Mouse (Mus musculus): ENCODE results near the gene Exosc2. TPM values are rescaled to one million over a fixed set of nuclear protein-coding genes. Genes with fewer than 3 reads are reported as not detected.

Gene Exosc2
- polyA plus RNA-seq, 1 experiment from 2014 or later, result 83.8 TPM

DNA sequence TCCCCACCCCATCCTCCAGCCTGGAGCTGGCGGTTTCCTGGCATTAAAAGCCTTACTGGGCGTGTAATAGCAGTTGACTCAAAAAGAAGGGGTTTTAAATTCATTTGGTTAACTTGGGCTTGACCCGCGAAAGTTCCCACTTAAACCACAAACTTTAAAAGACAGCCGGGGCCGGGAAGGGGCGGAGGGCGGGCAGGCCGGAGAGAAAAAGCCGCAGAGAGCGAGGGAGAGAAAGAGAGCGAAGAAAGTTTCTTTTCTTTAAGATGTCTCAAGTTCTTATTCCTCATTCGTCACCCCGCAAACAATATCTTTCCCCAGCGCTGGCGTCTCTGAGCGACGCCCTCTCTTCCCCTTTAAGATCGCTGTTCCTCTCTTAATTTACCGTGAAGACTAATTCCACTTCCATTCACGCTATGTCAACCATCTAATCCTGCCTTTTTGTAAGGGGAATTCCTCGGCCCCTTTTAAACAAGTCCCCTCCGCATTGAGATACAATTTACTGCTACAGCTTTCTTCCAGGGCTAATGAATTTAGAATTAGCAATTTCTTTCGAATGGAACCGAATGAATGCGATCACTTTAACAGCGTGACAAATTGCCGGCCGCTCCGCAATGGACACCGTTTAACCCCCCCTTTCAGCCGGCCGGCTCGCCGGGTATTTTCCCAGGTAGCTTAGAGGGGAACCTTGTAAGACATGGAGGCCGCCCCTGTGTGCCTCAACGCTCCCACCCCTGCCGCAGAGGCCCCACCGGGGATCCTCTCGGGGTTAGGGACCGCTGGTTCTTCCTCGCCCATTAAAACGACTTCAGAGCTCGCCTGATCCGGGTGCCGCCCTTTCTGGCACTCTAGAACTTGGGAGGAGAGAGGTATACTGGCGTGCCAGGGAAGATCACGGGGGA, 29.7 kb upstream of the Exosc2 start:
- Histone ChIP-seq H3K4me1 (peaks cover 45% of the 10 kb centered on the region), H3K36me3 (no peaks in the 10 kb centered on the region), H3K27me3 (peaks cover 100% of the 10 kb centered on the region), H3K4me2 (peak overlapping the region; percentile 42), H3K27ac (no peak overlapping the region), H3K4me3 (peak overlapping the region; percentile 20), H3K9ac (no peak overlapping the region), H3K9me3 (no peaks in the 10 kb centered on the region)
- WGBS, result under 1% methylated on average over 48 of the region's 48 CpGs
- ATAC-seq (ENCODE audit: insufficient number of reproducible peaks, insufficient read depth, low FRiP score, low TSS enrichment, low read depth), result no peak

DNA sequence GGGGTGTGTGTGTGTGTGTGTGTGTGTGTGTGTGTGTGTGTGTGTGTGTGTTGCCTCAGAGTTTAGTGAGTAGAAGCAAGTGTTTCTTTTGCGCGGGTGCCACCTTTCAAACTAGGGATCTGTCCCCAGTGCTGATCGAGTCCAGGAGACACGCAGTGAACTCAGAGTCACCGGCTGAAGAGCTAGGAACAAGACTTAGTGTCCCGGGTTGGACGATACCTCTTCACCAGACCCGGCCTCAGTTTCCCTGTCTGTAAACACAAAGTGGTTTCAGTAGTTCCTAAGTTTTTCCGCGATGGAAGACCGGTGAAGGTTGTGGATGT, 29.0 kb upstream of the Exosc2 start:
- under 1% methylated on average over 11 of the region's 11 CpGs for WGBS

DNA sequence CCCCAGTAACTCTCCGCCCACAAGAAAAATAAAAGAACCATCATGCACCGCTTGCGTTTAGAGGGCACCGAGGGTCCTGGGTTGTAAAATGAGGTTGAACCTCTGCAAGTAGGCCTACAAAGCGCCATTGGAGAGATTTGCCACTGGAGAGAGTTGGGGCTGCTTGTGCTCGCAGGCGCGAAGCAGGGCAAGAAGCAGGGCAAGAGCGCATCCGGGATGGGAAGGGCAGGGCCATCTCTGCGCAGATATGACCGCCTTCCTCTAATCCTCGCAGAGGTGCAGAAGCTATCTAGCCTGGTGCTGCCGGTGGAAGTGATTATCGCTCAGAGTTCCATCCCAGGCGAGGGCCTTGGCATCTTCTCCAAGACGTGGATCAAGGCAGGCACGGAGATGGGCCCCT, 28.6 kb upstream of the Exosc2 start:
- no peak overlapping the region for H3K4me3 ChIP-seq
- 1% methylated on average over 18 of the region's 18 CpGs for WGBS

More for the DNA sequence above, 29.0 kb upstream of the Exosc2 start:
- no peak overlapping the region for H3K9ac ChIP-seq
- H3K4me2 ChIP-seq, result no peak overlapping the region; the same call in 1 of the 2 replicates
- H3K4me1 ChIP-seq, result peaks cover 39% of the 10 kb centered on the region
- H3K4me3 ChIP-seq, result 0 out of 2 replicates have a peak overlapping the region, but pooled peaks have one; percentile 20
- peaks cover 100% of the 10 kb centered on the region for H3K27me3 ChIP-seq
- H3K36me3 ChIP-seq, result no peaks in the 10 kb centered on the region
- H3K27ac ChIP-seq, result no peak overlapping the region
- no peaks in the 10 kb centered on the region for H3K9me3 ChIP-seq
- ATAC-seq (ENCODE audit: insufficient number of reproducible peaks, insufficient read depth, low FRiP score, low TSS enrichment, low read depth), result no peak

DNA sequence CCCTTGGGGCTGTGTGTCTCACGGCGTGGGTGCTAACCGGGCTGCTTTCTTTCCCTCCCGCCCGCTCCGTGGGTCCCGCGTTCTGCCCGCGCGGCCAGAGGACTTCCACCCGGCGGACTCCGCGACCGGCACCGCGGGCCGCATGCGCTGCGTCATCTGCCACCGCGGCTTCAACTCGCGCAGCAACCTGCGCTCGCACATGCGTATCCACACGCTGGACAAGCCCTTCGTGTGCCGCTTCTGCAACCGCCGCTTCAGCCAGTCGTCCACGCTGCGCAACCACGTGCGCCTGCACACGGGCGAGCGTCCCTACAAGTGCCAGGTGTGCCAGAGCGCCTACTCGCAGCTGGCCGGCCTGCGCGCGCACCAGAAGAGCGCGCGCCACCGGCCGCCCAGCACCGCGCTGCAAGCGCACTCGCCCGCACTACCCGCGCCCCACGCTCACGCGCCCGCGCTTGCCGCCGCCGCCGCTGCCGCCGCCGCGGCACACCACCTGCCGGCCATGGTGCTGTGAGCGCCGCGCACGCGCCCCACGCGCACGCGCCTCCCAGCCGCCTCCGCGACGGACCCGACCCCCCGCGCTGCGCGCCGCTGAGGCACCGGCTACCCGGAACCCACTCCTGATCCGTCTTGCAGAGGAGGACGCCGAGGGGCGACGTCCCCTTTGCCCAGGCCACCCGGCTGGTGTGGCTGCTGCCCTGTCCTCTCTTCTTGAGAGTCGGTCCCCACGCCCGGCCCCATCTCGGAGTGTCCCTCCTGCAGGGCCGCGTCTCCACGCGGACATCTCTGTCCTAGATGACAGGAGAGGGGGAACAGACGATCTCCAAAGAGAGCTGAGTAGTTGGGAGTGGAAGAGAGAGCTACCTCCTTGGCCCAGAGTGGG, 16.3 kb upstream of the Exosc2 start:
- Histone ChIP-seq H3K36me3 (no peaks in the 10 kb centered on the region), H3K27me3 (peaks cover 92% of the 10 kb centered on the region), H3K27ac (no peak overlapping the region), H3K4me2 (peak overlapping the region; percentile 100), H3K4me3 (peak overlapping the region; percentile 62), H3K4me1 (peaks cover 12% of the 10 kb centered on the region), H3K9ac (peak overlapping the region; percentile 55), H3K9me3 (peaks cover 4% of the 10 kb centered on the region; the same call in 1 of the 2 replicates)
- ATAC-seq (ENCODE audit: insufficient number of reproducible peaks, insufficient read depth, low FRiP score, low TSS enrichment, low read depth), result no peak
- WGBS, result under 1% methylated on average over 80 of the region's 109 CpGs

More for the DNA sequence above, 28.6 kb upstream of the Exosc2 start:
- no peak overlapping the region for H3K27ac ChIP-seq
- no peaks in the 10 kb centered on the region for H3K36me3 ChIP-seq
- no peaks in the 10 kb centered on the region for H3K9me3 ChIP-seq
- H3K9ac ChIP-seq, result no peak overlapping the region
- no peak overlapping the region for H3K4me2 ChIP-seq
- H3K4me1 ChIP-seq, result peaks cover 34% of the 10 kb centered on the region
- peaks cover 100% of the 10 kb centered on the region for H3K27me3 ChIP-seq
- no peak for ATAC-seq (ENCODE audit: insufficient number of reproducible peaks, insufficient read depth, low FRiP score, low TSS enrichment, low read depth)

DNA sequence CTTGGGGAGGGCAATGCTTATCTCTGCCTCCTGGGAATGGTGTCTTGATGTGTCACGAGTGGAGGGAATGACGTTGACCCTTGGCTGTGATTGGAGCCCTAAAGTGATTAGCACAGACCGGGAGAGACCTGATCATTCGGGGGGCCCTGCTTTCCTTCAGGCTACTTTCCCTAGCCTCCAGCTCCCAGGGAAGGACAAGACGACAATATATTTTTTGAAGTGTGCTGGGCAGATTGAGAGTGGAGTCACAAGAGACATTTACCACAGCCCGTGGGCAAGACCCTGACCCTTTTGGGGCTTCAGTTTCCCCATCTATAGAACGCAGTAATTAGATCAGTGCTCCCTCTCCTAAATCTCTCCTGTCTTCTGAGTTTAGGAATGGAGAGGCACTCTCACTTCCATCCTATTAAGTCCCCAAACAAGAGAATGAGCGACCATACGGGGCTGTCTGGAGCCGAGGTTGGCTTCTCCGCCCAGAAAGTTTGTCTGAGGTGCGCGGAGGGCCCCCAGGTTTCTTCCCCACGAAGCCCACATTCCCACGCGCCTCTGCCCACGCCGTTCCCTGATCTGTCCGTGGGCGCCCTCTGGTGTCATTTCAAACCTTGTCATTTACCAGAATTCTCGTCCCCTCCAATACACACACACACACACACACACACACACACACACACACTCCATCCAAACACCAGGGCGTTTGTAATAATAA, 15.5 kb upstream of the Exosc2 start:
- WGBS, result 4% methylated on average over 22 of the region's 22 CpGs
- peak overlapping the region; percentile 55; the same call in 1 of the 2 replicates for H3K9ac ChIP-seq
- no peak overlapping the region for H3K27ac ChIP-seq
- H3K27me3 ChIP-seq, result peaks cover 89% of the 10 kb centered on the region
- no peaks in the 10 kb centered on the region for H3K36me3 ChIP-seq
- H3K4me2 ChIP-seq, result peak overlapping the region; percentile 100
- H3K4me1 ChIP-seq, result peaks cover 12% of the 10 kb centered on the region
- peak overlapping the region; percentile 62 for H3K4me3 ChIP-seq
- no peak for ATAC-seq (ENCODE audit: insufficient number of reproducible peaks, insufficient read depth, low FRiP score, low TSS enrichment, low read depth)
- peaks cover 5% of the 10 kb centered on the region; the same call in 1 of the 2 replicates for H3K9me3 ChIP-seq

DNA sequence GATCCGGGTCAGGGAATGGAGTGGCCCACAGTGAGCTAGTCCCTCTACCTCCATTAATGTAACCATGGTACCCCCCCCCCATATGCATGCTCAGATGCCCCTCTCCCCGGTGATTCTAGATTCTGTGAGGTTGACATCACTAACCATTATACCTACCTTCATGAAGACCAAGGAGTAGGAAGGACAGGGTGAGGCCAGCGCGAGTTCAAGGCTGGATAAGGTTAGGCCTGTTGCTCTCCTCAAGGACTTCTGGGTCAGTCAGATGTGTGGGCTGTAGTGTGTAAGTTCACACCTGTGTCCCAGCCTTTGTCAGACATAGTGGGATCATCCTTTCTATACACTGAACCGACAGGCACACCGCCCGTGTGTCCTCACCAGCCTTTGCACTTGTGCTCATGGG, 14.1 kb upstream of the Exosc2 start:
- H3K9ac ChIP-seq, result no peak overlapping the region
- H3K27me3 ChIP-seq, result peaks cover 77% of the 10 kb centered on the region
- no peak overlapping the region for H3K4me2 ChIP-seq
- no peak for ATAC-seq (ENCODE audit: insufficient number of reproducible peaks, insufficient read depth, low FRiP score, low TSS enrichment, low read depth)
- no peak overlapping the region for H3K4me3 ChIP-seq
- WGBS, result 80% methylated on average over 7 of the region's 7 CpGs
- no peak overlapping the region for H3K27ac ChIP-seq
- peaks cover 5% of the 10 kb centered on the region; the same call in 1 of the 2 replicates for H3K9me3 ChIP-seq
- peaks cover 12% of the 10 kb centered on the region for H3K4me1 ChIP-seq
- no peaks in the 10 kb centered on the region for H3K36me3 ChIP-seq

DNA sequence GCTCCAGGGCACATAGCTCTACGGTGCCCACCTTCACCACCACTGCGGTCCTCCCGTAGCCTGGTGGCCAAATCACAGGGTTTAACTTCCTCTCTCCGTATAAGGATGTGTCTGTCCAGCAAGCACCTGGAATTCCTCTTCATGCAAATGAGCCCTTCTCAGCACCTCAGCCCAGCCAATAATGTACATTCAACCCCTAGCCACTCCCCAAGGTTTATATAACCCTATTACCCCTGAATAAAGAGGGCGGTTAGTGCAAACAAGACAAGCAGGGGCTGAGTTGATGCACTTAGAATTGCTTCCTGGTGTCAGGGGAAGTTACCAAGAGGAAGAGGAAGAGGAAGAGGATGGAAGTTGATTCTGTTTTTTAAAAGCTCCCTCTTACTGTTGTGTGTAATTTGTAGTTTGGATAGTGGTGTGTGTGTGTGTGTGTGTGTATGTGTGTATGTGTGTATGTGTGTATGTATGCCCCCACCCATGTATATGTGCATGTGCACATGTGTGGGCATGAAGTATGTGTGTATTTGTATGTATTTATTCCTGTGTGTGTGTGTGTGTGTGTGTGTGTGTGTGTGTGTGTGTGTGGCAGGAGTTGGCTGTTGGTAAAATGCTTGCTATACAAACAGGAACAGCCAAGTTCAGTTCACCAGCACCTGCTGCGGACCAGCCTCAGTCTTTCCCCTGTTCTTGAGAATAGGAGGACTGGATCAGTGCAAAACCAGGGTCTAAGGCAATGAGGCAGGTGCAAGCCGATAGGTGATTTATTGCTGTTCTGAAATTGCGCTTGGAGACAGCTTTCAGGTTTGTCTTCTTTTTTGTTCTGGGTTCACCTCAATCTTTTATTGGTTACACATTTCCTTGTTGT, 7.3 kb upstream of the Exosc2 start:
- Histone ChIP-seq H3K9ac (no peak overlapping the region), H3K4me2 (no peak overlapping the region), H3K27me3 (peaks cover 17% of the 10 kb centered on the region), H3K36me3 (no peaks in the 10 kb centered on the region), H3K4me3 (no peak overlapping the region), H3K27ac (no peak overlapping the region), H3K9me3 (peaks cover 5% of the 10 kb centered on the region; the same call in 1 of the 2 replicates), H3K4me1 (no peaks in the 10 kb centered on the region)
- WGBS, result 58% methylated on average over 8 of the region's 8 CpGs
- no peak for ATAC-seq (ENCODE audit: insufficient number of reproducible peaks, insufficient read depth, low FRiP score, low TSS enrichment, low read depth)

DNA sequence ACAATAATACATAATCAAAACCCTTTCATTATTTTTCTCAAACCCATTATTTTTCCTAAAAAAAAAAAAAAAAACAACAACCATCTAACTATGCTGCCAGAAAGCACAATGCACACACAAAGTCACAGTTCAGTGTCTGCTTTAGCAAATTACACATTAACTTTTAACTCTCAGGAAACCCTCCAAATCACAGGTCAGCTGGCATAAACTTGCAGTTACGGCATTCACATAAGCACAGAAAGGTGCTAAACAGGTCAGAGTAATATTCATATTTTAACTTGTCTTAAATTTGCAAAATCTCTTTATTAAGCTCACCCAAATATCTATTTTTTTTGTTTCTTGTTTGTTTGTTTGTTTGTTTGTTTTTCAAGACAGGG, 6.7 kb upstream of the Exosc2 start:
- peaks cover 11% of the 10 kb centered on the region for H3K27me3 ChIP-seq
- H3K9me3 ChIP-seq, result peaks cover 5% of the 10 kb centered on the region; the same call in 1 of the 2 replicates
- H3K4me2 ChIP-seq, result no peak overlapping the region
- no peaks in the 10 kb centered on the region for H3K36me3 ChIP-seq
- no peak for ATAC-seq (ENCODE audit: insufficient number of reproducible peaks, insufficient read depth, low FRiP score, low TSS enrichment, low read depth)
- H3K4me1 ChIP-seq, result no peaks in the 10 kb centered on the region
- H3K9ac ChIP-seq, result no peak overlapping the region
- no peak overlapping the region for H3K4me3 ChIP-seq
- no peak overlapping the region for H3K27ac ChIP-seq
- WGBS, result 83% methylated on average over 1 of the region's 1 CpGs

DNA sequence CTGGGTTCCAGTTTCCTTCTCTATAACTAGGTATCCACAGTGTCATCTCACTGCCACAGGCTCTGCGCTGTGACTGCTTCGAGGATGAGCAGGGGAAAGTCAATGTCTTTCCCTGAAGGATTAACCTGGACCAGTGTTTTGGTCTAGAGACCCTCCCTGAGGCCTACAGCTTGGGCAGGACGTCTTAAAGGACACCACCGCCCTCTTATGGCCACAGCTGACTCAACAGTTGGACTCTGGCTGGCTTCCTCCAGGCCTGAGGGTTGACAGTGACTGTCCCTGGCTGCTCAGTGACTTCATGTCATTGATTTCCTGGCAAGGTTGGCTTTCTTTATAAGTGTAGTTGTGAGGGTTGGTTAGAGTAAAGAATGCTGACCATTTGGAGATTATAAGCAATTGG, 3.2 kb upstream of the Exosc2 start:
- Histone ChIP-seq H3K4me1 (peaks cover 10% of the 10 kb centered on the region), H3K4me2 (no peak overlapping the region), H3K9ac (no peak overlapping the region), H3K27me3 (peaks cover 4% of the 10 kb centered on the region; the same call in 1 of the 2 replicates), H3K9me3 (no peaks in the 10 kb centered on the region), H3K36me3 (peaks cover 2% of the 10 kb centered on the region; the same call in 1 of the 2 replicates), H3K27ac (no peak overlapping the region), H3K4me3 (no peak overlapping the region)
- no peak for ATAC-seq (ENCODE audit: insufficient number of reproducible peaks, insufficient read depth, low FRiP score, low TSS enrichment, low read depth)
- 18% methylated on average over 4 of the region's 4 CpGs for whole genome bisulfite sequencing

DNA sequence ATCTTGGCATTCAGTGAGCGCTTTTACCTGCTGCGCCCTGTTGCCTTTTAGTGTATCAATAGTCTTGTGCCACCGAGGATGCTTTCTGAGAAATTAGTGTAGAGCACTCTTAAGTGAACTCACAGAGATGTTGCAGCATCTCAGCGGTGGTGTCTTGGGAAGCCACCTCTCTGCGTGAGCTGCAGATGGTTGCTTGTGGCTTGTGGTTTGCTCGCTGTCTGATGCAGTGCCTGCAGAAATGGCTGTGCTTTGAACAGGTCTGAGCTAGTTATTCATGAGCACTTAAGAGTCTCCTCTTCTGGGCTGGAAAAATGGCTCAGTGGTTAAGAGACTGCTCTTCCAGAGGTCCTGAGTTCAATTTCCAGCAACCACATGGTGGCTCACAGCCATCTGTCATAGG, 8.1 kb downstream of the Exosc2 start:
- H3K9me3 ChIP-seq, result no peaks in the 10 kb centered on the region
- H3K9ac ChIP-seq, result no peak overlapping the region
- peaks cover 76% of the 10 kb centered on the region for H3K36me3 ChIP-seq
- no peak overlapping the region for H3K4me3 ChIP-seq
- 92% methylated on average over 6 of the region's 6 CpGs for WGBS
- H3K4me2 ChIP-seq, result no peak overlapping the region
- no peaks in the 10 kb centered on the region for H3K4me1 ChIP-seq
- H3K27ac ChIP-seq, result no peak overlapping the region
- no peak for ATAC-seq (ENCODE audit: insufficient number of reproducible peaks, insufficient read depth, low FRiP score, low TSS enrichment, low read depth)
- no peaks in the 10 kb centered on the region for H3K27me3 ChIP-seq
